Mouse (Mus musculus): ENCODE measurements at regions not wholly inside any gene's neighbourhood (a gene's known extent, or its start where the extent isn't known, plus 50 kb on each side); places are given as distances from the start of the nearest gene placed in this dataset.

- DNase-seq, result peak; percentile 6
These were observed 211.8 kb upstream of the Atp6ap2 start for GRCm38 (mm10) chrX:12375796-12376195.

DNA sequence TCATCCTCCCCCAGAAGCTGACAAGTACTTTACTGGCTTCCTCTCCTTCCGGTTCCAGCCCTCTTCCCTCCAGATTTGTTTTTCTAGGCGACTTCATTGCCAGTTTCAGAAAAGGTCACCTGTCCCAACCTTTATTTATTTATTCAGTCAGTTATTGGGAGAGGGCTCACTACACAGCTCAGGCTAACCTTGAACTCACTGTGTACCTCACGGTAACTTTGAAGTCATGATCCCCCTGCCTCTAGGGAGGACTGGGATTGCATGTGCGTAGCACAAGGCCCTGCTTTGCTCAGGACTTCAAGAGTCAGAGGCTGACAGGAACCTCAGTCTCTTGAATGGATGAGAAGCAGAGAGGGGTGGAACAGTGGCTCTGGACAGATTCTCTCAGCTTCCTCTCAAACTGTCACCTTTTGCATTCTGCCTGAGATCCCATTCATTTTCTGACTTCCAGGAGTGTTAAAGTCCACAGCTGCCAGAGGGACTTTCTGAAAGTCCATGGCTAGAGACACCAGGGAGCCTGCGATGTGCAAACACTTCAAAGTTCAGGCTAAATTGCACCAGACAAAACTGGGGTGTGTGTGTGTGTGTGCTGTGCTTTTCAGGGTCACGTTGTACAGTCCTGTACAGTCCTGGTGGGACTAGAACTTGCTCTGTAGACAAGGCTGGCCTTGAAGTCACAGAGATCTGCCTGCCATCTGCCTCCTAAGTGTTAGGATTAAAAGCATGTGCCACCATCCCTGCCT, 211.2 kb upstream of the Atp6ap2 start:
- DNase-seq, result no peak

DNA sequence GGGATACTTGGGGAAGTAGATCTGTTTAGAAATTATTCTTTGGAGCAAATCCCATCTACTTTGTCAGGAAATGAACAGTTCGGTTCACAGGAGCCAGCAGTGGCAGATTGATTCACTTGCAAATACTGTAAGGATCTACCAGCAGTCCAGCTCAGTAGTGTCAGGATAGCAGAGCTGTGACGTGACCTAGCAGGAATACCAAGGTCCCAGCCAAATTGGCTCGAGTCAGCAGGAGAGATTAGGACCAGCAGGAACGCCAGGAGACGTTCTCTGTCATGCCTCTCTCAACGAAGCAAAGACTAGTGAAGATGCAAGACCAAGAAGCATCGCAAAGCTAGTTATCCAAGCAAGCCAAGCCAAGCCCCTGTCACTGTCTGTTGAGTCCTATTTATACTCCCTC, 210.2 kb upstream of the Atp6ap2 start:
- DNase-seq, result no peak

GRCm38 (mm10) chrX:12392145-12392825, 195.3 kb upstream of the Atp6ap2 start:
- no peak for DNase-seq

DNA sequence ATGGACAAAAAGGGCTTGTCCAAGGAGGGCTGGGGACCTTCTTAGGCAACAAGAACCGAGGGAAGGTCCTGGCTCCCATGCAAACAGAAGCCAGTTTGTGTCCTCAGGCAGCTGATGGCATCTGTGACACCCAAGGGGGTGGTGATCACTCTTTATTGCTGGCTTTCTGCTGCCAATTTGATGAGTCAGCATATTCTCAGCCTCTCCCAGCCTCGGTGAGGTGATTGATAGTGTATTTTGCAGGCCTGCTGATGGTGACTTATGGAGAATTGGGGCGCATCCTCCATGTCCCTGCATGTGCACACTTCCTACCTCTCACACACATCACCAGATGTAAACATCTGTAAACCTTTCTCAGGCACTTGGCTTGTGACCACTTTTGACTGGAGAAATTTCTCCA, 178.3 kb upstream of the Atp6ap2 start:
- DNase-seq, result no peak

GRCm38 (mm10) chrX:12425566-12425965, 162.0 kb upstream of the Atp6ap2 start:
- no peak for DNase-seq

GRCm38 (mm10) chrX:12426664-12427063, 160.9 kb upstream of the Atp6ap2 start:
- DNase-seq, result no peak

DNA sequence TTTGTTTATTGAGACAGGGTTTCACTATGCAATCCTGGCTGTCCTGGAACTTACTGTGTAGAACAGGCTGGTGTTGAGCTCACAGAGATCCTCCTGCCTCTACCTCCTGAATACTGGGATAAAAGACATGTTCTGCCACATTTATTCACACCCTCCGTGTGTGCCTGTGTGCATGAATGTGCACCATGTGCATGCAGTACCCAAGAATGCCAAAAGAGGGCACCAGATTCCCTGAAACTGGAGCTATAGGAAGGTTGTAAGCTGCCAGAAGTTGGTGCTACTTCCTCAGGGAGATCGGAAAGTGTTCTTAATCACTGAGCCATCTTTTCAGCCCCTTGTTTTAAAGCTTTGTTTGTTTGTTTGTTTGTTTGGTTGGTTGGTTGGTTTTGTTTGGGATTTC, 155.3 kb upstream of the Atp6ap2 start:
- no peak for DNase-seq

DNA sequence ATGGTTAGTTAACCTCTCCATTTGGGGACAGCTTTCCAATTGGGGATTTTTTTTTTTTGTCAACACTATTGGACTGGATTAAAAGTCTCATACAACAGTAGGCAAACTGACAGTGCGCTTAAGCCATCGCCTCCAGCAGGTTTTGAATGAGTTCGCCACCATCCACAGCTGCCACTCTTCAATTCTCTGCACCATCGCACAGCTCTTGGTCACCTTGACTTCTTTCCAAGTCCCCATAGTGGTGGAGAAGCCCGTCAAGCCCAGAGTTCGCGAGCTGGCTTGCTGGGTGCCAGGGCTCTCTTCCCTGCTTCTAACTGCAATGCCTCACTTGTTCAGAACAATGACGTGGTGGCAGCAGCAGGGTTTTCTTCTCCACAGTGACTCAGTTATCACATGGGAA, 151.9 kb upstream of the Atp6ap2 start:
- no peak for DNase-seq

GRCm38 (mm10) chrX:12436106-12436505, 151.5 kb upstream of the Atp6ap2 start:
- no peak for DNase-seq

GRCm38 (mm10) chrX:12439447-12439846, 148.2 kb upstream of the Atp6ap2 start:
- DNase-seq, result no peak

DNA sequence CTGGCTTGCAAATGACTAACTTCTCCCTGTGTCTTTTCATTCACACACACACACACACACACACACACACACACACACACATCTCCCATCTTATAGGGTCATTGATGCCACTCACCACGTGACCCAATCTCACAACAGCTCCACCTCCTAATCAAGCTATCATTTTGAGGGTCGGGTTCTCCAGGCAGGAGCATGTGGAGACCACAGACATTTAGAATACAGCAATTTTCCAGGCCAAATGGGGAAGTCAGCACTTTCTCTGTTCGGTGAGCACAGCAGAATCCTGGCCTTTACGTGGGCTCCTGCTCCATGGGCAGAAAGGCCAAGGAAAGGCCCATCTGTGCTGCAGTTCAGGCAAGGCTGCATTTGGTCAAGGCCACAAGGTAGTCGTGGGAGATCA, 143.8 kb upstream of the Atp6ap2 start:
- DNase-seq, result no peak

GRCm38 (mm10) chrX:12445093-12445492, 142.5 kb upstream of the Atp6ap2 start:
- DNase-seq, result no peak

- no peak for DNase-seq
These were observed 139.6 kb upstream of the Atp6ap2 start for GRCm38 (mm10) chrX:12447962-12448361.

- DNase-seq, result peak; percentile 25
These were observed 137.9 kb upstream of the Atp6ap2 start for GRCm38 (mm10) chrX:12449688-12450087.

DNA sequence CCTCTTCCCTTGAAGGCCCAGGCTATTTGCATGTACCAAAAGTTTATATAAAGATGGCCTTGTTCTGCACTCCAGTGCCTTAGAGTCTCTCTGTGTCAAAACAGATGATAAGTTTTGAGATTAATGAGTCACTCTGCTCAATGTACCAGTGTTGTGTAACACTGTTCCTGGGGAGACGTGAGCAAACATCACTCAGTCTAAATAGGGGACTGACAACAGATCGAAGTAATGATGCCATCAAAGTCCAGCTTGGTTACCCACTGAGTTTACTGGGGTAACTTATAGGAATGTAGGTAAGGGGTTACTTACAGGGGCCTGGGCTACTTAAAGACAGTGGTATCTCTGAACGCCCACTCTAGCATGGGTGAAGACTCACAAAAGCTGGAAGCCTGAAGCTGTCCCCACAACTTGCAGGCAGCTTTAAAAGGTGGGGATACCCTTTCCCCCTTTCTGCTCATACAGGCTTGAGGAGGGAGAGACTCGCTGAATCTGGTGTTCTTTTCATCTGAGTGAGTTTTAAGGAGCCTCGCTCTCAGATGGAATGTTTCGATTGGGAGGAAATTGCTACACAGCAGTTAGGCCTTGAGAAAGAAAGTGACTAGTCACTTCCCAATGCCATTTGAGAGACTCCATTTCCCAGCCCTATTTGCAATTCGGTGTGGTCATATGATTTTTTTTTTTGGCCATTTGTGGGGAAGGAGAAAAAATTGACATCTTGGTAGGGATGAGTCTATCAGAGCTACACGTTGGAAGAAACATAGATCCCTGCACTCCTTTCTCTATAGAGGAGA, 134.4 kb upstream of the Atp6ap2 start:
- DNase-seq, result no peak

- DNase-seq, result no peak
These were observed 125.9 kb upstream of the Atp6ap2 start for GRCm38 (mm10) chrX:12461657-12462056.

DNA sequence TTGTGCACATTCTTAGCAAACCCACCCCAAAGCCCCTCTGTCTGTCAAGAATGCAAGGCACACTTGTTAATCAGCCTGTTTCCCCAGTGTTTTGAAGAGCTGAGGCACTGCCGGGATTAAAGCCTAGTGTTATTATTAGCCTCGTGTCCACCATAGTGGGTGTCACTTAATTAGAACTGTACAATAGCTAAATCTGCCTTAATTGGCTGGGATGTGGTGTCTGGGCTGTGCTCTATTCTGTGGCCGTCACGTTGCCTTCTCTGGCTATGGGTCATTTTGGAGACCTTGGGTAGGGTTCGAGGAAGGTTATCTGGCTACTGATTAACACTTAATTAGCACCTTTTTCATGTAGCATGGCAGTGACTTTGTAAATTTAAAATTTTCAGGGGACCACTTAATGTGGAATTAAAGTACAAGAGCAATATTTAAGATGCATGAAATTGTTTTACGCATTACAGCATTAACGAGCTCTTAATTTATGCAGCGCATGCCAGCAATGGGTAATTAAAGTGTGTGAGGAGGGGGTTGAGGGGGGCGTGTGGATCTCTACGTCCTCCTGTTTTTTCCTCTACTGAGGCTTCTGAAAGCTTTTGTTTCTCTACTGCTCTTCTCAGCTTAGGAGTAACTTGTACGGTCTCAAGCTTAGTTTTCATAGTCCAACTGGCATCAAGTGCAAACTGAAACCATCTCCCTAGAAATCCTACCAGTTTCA, 124.5 kb upstream of the Atp6ap2 start:
- DNase-seq, result no peak

GRCm38 (mm10) chrX:12466312-12466711, 121.3 kb upstream of the Atp6ap2 start:
- DNase-seq, result no peak

- DNase-seq, result no peak
These were observed 120.7 kb upstream of the Atp6ap2 start for GRCm38 (mm10) chrX:12466897-12467296.

- peak; percentile 6 for DNase-seq
These were observed 119.9 kb upstream of the Atp6ap2 start for GRCm38 (mm10) chrX:12467528-12468179.

GRCm38 (mm10) chrX:12472296-12472695, 115.3 kb upstream of the Atp6ap2 start:
- no peak for DNase-seq

- DNase-seq, result no peak
These were observed 108.4 kb upstream of the Atp6ap2 start for GRCm38 (mm10) chrX:12479207-12479606.
